Mouse (Mus musculus): ENCODE results near the gene A030003K21Rik.

Gene A030003K21Rik

DNA sequence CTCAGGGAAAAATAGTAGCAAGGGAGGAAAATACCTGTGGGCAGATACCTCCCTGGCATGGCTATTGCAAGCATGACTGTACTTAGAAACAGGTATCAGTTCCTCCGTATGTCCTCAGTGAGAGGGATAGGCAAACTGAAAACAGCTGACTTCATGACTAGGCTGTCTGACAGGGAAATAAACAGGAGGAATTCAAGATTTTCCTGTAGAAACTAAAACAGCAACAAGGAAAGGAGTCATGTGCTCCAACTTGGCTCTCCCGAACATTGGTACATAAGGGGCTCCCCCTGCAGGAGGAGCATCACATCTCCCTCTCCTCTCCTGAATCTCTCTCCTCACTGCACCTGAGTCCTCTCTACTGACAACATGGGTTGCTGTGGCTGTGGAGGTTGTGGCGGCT is 30.2 kb downstream of the A030003K21Rik start, which contains the start of gene A030005L19Rik:
TSS of gene A030005L19Rik (plus strand) at position 301 of the 400 bp plus-strand sequence.
- in situ Hi-C loops (cut with MboI, MseI): no loop called here

GRCm38 (mm10) chr1:82905886-82906285 is 37.3 kb downstream of the A030003K21Rik start:
- in situ Hi-C loops (cut with MboI, MseI): no loop called here

GRCm38 (mm10) chr1:82901201-82901600 is 42.0 kb downstream of the A030003K21Rik start:
- in situ Hi-C loops (cut with MboI, MseI): loop anchor here (5.0 kb wide), 1 partner anchor 101 kb away; the partner anchor contains the start of gene Gm47959

DNA sequence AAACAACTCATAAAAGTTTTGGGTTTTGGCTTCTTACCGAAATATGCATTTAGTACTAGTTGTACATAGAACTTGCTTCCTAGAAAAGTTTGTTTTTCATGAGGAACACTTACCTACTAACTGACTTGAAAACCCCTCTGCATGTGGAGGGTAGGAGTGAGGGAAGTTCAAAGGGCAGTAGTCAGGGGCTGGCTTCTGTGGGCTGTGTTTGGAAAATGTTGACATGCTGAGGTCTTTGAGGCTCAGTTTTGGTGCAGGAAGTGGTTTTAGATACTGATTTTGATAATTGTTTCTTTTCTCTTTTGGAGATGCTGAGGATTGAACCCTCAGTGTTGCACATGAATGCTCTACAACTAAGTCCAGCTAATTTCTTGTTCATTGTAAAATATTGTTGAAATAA is 42.6 kb downstream of the A030003K21Rik start:
- in situ Hi-C loops (cut with MboI, MseI): loop anchor here (5.0 kb wide), 1 partner anchor 102 kb away; the partner anchor contains the start of gene Gm47959

GRCm38 (mm10) chr1:82893269-82893668 is 49.9 kb downstream of the A030003K21Rik start:
- in situ Hi-C loops (cut with MboI, MseI): no loop called here
